Mouse (Mus musculus) limb, embryonic 14.5 days (tissue): ENCODE measurements around the gene Tcf7l1. TPM values are rescaled to one million over a fixed set of nuclear protein-coding genes. Genes with fewer than 3 reads are reported as not detected.

Source experiments
- ATAC-seq: fragments of 200-750 bp; cut with Nextera tagmentation; 2 replicates; pipeline ENCODE4 v1.8.0; 2017; ENCODE audit warnings: low read depth, moderate number of reproducible peaks, moderate TSS enrichment; ENCODE audit not compliant: low FRiP score
- DNase-seq: peaks from one replicate; pipeline ENCODE4 v3.0.0-alpha.2; 2015; ENCODE audit warnings: low spot score
- H3K27ac ChIP-seq: fragments of 300-500 bp; sonication (generic); replicated peaks from 2 replicates; pipeline ENCODE4 v1.5.1; 2014; ENCODE audit warnings: low read depth, mild to moderate bottlenecking, low read length, moderate library complexity, mixed read lengths
- H3K27me3 ChIP-seq: fragments of 300-500 bp; sonication (generic); 2 replicates; pipeline ENCODE4 v1.6.1; 2014; ENCODE audit warnings: low read length, mixed read lengths; ENCODE audit not compliant: control insufficient read depth, insufficient read depth
- H3K36me3 ChIP-seq: fragments of 300-500 bp; sonication (generic); 2 replicates; pipeline ENCODE4 v1.6.1; 2014; ENCODE audit warnings: mild to moderate bottlenecking, low read length, moderate library complexity, mixed read lengths; ENCODE audit not compliant: control insufficient read depth, insufficient read depth
- H3K4me1 ChIP-seq: fragments of 300-500 bp; sonication (generic); 2 replicates; pipeline ENCODE4 v1.6.1; 2014; ENCODE audit warnings: antibody characterized with exemption, low read length, mixed read lengths; ENCODE audit not compliant: control insufficient read depth, insufficient read depth
- H3K4me2 ChIP-seq: fragments of 300-500 bp; sonication (generic); replicated peaks from 2 replicates; pipeline ENCODE4 v1.6.1; 2014; ENCODE audit warnings: low read depth, mild to moderate bottlenecking, low read length, moderate library complexity; ENCODE audit not compliant: severe bottlenecking
- H3K4me3 ChIP-seq: fragments of 300-500 bp; sonication (generic); replicated peaks from 2 replicates; pipeline ENCODE4 v1.5.1; 2014; ENCODE audit warnings: low read length
- H3K9ac ChIP-seq: fragments of 300-500 bp; sonication (generic); 2 replicates; pipeline ENCODE4 v1.6.1; 2014; ENCODE audit warnings: mild to moderate bottlenecking, low read depth, low read length, moderate library complexity; ENCODE audit not compliant: severe bottlenecking
- H3K9me3 ChIP-seq: fragments of 300-500 bp; sonication (generic); 2 replicates; pipeline ENCODE4 v1.6.1; 2016; ENCODE audit warnings: low read length; ENCODE audit not compliant: control insufficient read depth
- POLR2A ChIP-seq: fragments of 200-500 bp; IDR thresholded peaks from 2 replicates; pipeline ENCODE4 v1.8.0; 2012; ENCODE audit warnings: inconsistent platforms, mild to moderate bottlenecking, moderate library complexity, borderline replicate concordance; ENCODE audit not compliant: insufficient read depth, insufficient read length; ENCODE audit errors: extremely low read depth
- WGBS: fragments of 180-500 bp; shearing (Covaris S2); extraction: QIAGEN DNeasy Blood & Tissue Kit; methylation state at CpG from one replicate; pipeline ENCODE4 v1.1.7; 2014; 5-methylcytosine and 5-hydroxymethylcytosine counted together
- polyA plus RNA-seq, 2 experiments: library from polyadenylated mRNA; depleted of rRNA in 1 of 2; stranded (reverse) in 1 of 2; unstranded in 1 of 2; fragments of >200 nt; fragmentation: Nextera tagmentation in 1 of 2; extraction: Ambion mirVana in 1 of 2; gene quantifications; 2 replicates each; pipeline versions ENCODE4 v1.2.1 to v1.2.3; 2012 to 2014

Gene Tcf7l1
- polyA plus RNA-seq, 2 experiments: 47.9 to 78.1 TPM

DNA sequence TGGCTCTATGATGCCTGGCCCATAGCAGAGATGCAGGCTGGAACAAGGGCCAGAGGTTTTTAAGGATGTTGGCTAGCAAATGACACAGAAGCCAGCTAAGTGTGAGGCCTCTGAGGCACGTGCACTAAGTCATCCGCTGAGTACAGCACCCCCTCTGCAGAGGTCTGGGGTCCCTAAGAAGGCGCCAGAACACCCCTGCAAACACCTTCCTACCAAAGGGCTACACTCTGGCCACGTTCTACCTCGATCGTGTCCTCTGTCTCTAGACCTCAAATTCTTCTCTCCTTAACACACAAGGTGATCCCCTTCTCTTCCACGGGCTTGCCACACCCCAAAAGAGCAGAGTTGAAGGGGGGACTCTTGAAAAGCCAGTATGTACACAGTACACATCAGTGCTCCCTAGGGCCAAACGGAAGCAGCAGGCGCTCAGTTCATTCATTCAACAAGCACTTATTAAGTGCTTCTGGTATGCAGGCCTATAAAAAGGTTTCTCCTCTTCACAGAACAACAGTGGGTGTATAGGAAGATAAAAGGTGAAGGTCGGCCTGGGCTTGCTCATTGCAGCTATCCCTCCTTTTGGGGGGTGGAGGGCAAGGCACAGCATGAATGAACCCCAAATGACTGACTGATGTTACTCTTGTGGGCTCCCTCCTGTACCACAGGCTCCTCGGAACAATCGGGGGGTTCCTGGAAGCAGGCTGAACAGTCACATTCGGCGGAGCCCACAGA lies 59.1 kb downstream of the Tcf7l1 start:
- no peaks in the 10 kb centered on the region for H3K36me3 ChIP-seq
- no peak for ATAC-seq
- H3K27me3 ChIP-seq: no peaks in the 10 kb centered on the region
- no peaks in the 10 kb centered on the region for H3K9me3 ChIP-seq
- H3K4me1 ChIP-seq: peaks cover 26% of the 10 kb centered on the region
- H3K4me3 ChIP-seq: no peak overlapping the region
- WGBS: 74% methylated on average over 14 of the region's 14 CpGs
- H3K27ac ChIP-seq: no peak overlapping the region
- H3K4me2 ChIP-seq: no peak overlapping the region
- no peak for DNase-seq
- no peak overlapping the region for H3K9ac ChIP-seq
- TF ChIP-seq POLR2A: no peak

DNA sequence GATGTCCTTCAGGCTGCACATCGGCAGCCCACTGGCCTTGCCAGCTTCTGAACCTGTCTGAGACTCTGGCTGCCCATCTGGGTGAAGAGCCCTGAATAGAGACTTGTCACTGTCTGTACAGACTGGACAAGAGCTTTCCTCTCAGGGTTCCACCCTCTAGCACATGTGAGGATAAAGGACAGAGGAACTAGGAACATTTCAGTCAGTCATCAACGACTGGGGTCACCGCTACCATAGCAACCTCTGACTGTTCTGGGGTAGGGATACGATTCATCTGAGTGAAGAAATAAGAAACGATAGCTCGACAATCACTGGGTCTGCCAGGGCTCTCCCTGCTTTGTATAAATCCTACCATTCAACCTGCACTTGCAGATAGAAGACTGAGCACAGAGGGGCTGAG lies 61.2 kb downstream of the Tcf7l1 start:
- Histone ChIP-seq H3K4me2 (no peak overlapping the region), H3K27ac (no peak overlapping the region), H3K4me1 (peaks cover 47% of the 10 kb centered on the region), H3K4me3 (no peak overlapping the region), H3K36me3 (no peaks in the 10 kb centered on the region), H3K27me3 (no peaks in the 10 kb centered on the region), H3K9me3 (no peaks in the 10 kb centered on the region), H3K9ac (no peak overlapping the region)
- 60% methylated on average over 6 of the region's 6 CpGs for WGBS
- ATAC-seq: no peak
- no peak for DNase-seq
- no peak for TF ChIP-seq POLR2A

DNA sequence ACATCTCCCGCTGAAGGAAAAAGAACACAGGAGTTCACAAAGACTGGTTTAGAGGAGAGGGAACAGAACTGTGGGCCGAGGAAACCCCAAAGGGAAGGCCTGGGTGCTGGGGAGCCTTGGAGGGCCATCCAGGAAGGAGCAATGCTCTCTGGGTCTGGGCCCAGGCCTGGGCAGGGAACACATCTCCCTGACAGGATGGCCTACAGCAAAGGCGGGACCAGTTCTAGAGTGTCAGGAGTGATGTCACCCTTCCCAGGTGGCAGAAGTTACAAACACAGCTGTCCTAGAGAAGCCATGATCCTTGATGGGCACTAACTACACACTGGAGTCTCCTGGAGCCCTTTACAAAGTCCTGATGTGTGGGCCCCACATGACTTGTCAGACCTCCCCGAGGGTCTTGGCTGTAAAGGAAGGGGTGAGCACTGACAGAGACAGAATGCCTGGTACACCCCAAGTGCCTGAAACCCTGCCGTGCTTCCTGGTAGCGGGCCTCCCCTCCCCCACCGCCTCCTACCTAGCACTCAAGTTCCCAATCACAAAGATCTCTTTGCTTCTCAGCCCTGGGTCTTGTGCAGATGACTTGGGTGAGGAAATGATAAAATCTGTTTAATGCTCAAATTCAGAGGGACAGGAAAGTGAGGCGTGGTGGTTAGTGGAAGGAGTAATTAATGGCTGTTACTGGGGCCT lies 64.4 kb downstream of the Tcf7l1 start:
- peaks cover 58% of the 10 kb centered on the region for H3K4me1 ChIP-seq
- no peaks in the 10 kb centered on the region for H3K9me3 ChIP-seq
- ATAC-seq (0 out of 2 replicates have a peak, but pooled peaks have one; percentile 16), DNase-seq (no peak)
- H3K4me2 ChIP-seq: no peak overlapping the region
- no peak for TF ChIP-seq POLR2A
- no peak overlapping the region for H3K4me3 ChIP-seq
- peak overlapping the region; percentile 78 for H3K27ac ChIP-seq
- WGBS: 40% methylated on average over 8 of the region's 8 CpGs
- H3K36me3 ChIP-seq: no peaks in the 10 kb centered on the region
- no peak overlapping the region for H3K9ac ChIP-seq
- H3K27me3 ChIP-seq: no peaks in the 10 kb centered on the region

DNA sequence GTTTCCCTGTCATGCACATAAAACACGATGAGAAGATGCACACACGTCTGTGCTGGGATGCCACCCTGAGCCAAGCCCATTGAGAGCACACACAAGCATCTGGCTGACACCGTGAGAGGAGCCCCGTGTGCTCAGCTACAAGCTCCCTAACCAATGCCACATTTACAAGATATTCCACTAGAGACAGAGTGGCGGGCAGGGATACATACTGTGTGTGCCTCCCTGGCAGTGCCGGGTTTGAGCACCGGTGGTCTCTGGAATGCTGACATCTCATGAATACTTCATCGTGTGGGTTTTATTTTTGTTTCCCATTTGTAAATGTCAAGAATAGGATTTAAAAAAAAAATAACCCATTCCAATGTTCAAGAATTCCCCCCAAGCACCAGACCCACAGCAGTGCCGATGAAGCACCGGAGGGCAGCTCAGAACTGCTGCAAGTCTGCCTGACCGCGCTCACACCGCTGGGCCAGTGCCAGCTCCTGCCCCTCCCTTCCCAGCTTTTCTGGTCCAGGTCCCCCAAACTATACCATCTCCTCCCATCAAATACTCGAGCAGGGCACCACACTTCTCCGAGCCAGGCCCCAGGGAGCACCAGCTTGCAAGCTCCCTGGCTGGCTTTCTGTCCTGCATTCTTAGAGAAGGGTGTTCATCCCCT lies 65.2 kb downstream of the Tcf7l1 start:
- Histone ChIP-seq H3K4me2 (no peak overlapping the region), H3K4me3 (no peak overlapping the region), H3K27me3 (no peaks in the 10 kb centered on the region), H3K9me3 (no peaks in the 10 kb centered on the region), H3K4me1 (peaks cover 61% of the 10 kb centered on the region), H3K9ac (no peak overlapping the region), H3K36me3 (no peaks in the 10 kb centered on the region), H3K27ac (peak overlapping the region; percentile 78)
- DNase-seq (no peak), ATAC-seq (no peak)
- 30% methylated on average over 15 of the region's 15 CpGs for WGBS
- no peak for TF ChIP-seq POLR2A

DNA sequence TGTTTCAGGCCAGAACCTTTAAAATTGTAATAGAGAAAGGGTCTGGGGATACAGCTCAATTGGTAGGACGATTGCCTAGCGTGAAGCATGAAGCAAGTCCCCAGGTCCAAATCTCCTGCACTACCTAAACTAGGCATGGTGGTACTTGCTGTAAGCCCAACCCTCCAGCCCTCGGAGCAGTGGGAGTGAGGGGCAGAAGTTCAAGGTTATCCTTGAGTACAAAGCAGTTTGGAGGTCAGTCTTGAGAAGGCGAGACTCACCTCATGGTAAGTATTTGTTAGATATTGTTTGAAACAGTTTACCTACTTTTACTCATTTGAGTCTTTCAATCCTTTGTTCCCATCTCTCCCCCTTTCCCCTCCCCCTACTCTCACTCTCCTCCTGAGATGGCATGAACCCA lies 65.9 kb downstream of the Tcf7l1 start:
- no peak overlapping the region for H3K9ac ChIP-seq
- no peak overlapping the region for H3K4me3 ChIP-seq
- H3K36me3 ChIP-seq: no peaks in the 10 kb centered on the region
- no peak for ATAC-seq
- peaks cover 58% of the 10 kb centered on the region for H3K4me1 ChIP-seq
- no peaks in the 10 kb centered on the region for H3K9me3 ChIP-seq
- no peak for TF ChIP-seq POLR2A
- DNase-seq: no peak
- H3K4me2 ChIP-seq: no peak overlapping the region
- peak overlapping the region; percentile 78; the same call in 1 of the 2 replicates for H3K27ac ChIP-seq
- 52% methylated on average over 4 of the region's 4 CpGs for WGBS
- no peaks in the 10 kb centered on the region for H3K27me3 ChIP-seq
